Mouse (Mus musculus) forebrain, postnatal 0 days (tissue): ENCODE measurements at regions not wholly inside any gene's neighbourhood (a gene's known extent, or its start where the extent isn't known, plus 50 kb on each side); places are given as distances from the start of the nearest gene placed in this dataset.

Experiments
- ATAC-seq: fragments of 200-750 bp; cut with Nextera tagmentation; 2 replicates; pipeline ENCODE4 v1.8.0; 2017; ENCODE audit warnings: mild to moderate bottlenecking, moderate library complexity
- DNase-seq: peaks from one replicate; pipeline ENCODE4 v3.0.0-alpha.2; 2015
- H3K27ac ChIP-seq: fragments of 300-500 bp; sonication (generic); 2 replicates; pipeline ENCODE4 v1.5.1; 2014; ENCODE audit warnings: low read depth, mild to moderate bottlenecking, antibody characterized with exemption, low read length, moderate library complexity, mixed read lengths
- H3K27me3 ChIP-seq: fragments of 300-500 bp; sonication (generic); 2 replicates; pipeline ENCODE4 v1.6.1; 2014; ENCODE audit warnings: mild to moderate bottlenecking, low read length, mixed read lengths; ENCODE audit not compliant: insufficient read depth
- H3K36me3 ChIP-seq: fragments of 300-500 bp; sonication (generic); 2 replicates; pipeline ENCODE4 v1.6.1; 2014; ENCODE audit warnings: mild to moderate bottlenecking, moderate library complexity; ENCODE audit not compliant: insufficient read depth
- H3K4me1 ChIP-seq: fragments of 300-500 bp; sonication (generic); 2 replicates; pipeline ENCODE4 v1.6.1; 2014; ENCODE audit warnings: antibody characterized with exemption; ENCODE audit not compliant: insufficient read depth
- H3K4me2 ChIP-seq: fragments of 300-500 bp; sonication (generic); 2 replicates; pipeline ENCODE4 v1.6.1; 2014; ENCODE audit warnings: low read depth, mild to moderate bottlenecking, moderate library complexity
- H3K4me3 ChIP-seq: fragments of 300-500 bp; sonication (generic); 2 replicates; pipeline ENCODE4 v1.5.1; 2014; ENCODE audit warnings: low read depth, low read length, mixed read lengths
- H3K9ac ChIP-seq: fragments of 300-500 bp; sonication (generic); 2 replicates; pipeline ENCODE4 v1.6.1; 2014; ENCODE audit warnings: mild to moderate bottlenecking
- H3K9me3 ChIP-seq: fragments of 300-500 bp; sonication (generic); 2 replicates; pipeline ENCODE4 v1.6.1; 2016; ENCODE audit warnings: low read length
- CTCF ChIP-seq: sonication (generic); IDR thresholded peaks from 2 replicates; pipeline ENCODE4 v1.5.1; 2016; ENCODE audit warnings: antibody characterized with exemption, control low read depth, low read depth
- WGBS: fragments of 180-500 bp; shearing (Covaris S2); extraction: QIAGEN DNeasy Blood & Tissue Kit; methylation state at CpG from one replicate; pipeline ENCODE4 v1.1.7; 2014; 5-methylcytosine and 5-hydroxymethylcytosine counted together

DNA sequence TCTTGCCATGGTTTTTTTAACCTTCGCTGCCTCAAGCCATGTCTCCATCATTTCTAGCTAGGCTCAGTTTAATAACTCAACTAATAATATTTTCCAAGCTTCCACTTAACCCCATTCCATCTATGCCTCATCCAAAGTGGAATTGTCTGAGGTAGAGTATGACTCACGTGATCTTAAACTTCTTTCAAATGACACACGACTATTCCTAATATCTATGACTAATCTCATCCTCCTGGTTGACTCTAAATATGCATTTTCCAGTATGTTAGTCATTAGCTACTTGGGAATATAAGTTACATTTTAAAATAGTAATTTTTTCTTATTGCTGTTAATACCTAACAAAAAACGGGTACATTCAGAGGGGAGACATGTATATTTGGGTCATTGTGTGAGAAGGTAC, 524.8 kb upstream of the Pappa start:
- WGBS = 93% methylated on average over 4 of the region's 4 CpGs
- peaks cover 11% of the 10 kb centered on the region for H3K27me3 ChIP-seq
- H3K4me2 ChIP-seq = no peak overlapping the region
- no peak overlapping the region for H3K9ac ChIP-seq
- DNase-seq (no peak), ATAC-seq (no peak)
- no peak overlapping the region for H3K27ac ChIP-seq
- H3K9me3 ChIP-seq = no peaks in the 10 kb centered on the region
- H3K4me1 ChIP-seq = no peaks in the 10 kb centered on the region
- H3K4me3 ChIP-seq = no peak overlapping the region
- no peaks in the 10 kb centered on the region for H3K36me3 ChIP-seq
- no peak for TF ChIP-seq CTCF

DNA sequence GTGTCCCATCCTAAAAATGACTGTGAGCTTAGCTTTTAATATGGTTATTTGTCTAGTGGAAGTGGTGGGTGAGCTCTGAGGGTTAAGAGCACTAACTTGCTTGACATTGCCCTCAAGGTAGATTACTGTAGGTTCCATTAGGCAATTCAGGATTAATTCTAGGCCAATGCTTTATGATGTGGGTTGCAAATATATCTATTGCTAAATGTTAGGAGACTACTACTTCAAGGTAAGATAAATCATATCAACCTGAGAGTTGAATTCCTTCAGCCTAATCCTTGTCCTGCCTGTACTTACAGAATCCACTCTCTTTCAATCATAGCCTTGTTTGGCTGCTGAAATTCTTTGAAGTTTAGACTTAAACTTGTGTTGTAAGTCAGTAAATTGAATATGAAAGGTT, 501.2 kb upstream of the Pappa start:
- no peaks in the 10 kb centered on the region for H3K27me3 ChIP-seq
- no peak overlapping the region for H3K27ac ChIP-seq
- no peak overlapping the region for H3K9ac ChIP-seq
- H3K9me3 ChIP-seq = no peaks in the 10 kb centered on the region
- ATAC-seq = no peak
- H3K36me3 ChIP-seq = no peaks in the 10 kb centered on the region
- H3K4me2 ChIP-seq = no peak overlapping the region
- no peak for TF ChIP-seq CTCF
- DNase-seq = no peak
- no peak overlapping the region for H3K4me3 ChIP-seq
- no peaks in the 10 kb centered on the region for H3K4me1 ChIP-seq

DNA sequence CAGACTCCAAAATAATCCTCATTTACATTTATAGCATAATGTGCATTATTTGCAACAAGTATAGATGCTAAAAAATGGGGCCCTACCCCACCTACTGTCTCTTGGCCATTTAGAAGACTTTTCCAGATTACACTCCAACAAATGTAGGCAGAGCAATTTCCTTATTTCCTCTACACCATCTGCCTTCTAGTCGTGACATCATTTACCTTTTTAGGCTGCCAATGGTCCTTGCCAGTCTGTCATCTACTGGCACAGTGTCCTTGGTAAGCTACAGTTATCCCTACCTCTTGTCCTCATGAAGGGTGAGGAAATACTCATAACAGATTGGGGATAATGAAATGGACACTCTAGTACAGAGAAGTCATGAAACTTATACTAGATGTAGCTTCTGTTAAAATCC, 491.8 kb upstream of the Pappa start:
- H3K4me1 ChIP-seq = no peaks in the 10 kb centered on the region
- no peak overlapping the region for H3K27ac ChIP-seq
- no peak overlapping the region for H3K4me2 ChIP-seq
- TF ChIP-seq CTCF = no peak
- no peaks in the 10 kb centered on the region for H3K36me3 ChIP-seq
- H3K9me3 ChIP-seq = no peaks in the 10 kb centered on the region
- H3K9ac ChIP-seq = no peak overlapping the region
- DNase-seq (no peak), ATAC-seq (no peak)
- no peaks in the 10 kb centered on the region for H3K27me3 ChIP-seq
- WGBS = 58% methylated on average over 1 of the region's 1 CpGs
- H3K4me3 ChIP-seq = no peak overlapping the region

DNA sequence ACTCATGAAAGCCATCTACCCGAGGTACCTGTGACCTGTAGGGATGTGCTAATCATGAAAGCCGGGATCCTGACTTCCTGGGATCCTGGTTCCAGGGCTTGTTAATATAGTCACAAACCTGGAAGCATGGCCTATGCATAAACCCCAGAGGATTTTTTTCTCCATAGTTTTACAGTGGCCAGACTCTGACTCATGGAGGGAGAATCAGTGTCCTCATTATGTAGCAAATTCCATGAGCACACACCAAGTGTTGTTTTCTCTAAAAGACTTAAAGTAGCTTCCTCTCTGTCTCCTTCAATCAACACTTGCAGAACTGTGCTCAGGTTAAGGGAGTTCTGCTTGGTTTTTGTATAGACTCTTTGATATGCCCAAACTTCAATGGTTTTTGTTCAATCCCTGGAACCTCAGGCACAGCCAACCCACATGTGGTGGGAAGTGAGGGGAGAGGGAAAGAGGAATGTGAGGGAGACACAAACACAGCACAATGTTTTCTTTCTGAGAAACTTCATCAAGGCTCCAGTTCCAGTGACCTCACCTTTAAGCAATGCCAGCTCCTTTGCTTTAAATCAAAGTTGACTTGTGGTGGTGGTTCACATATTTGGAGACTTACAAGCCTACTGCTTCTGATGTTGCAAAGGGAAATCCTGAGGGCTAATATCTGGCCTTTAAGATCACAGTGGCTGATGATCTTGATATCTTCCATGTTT, 488.6 kb upstream of the Pappa start:
- 85% methylated on average over 2 of the region's 2 CpGs for WGBS
- H3K36me3 ChIP-seq = no peaks in the 10 kb centered on the region
- no peak overlapping the region for H3K4me2 ChIP-seq
- no peak overlapping the region for H3K27ac ChIP-seq
- H3K9ac ChIP-seq = no peak overlapping the region
- H3K4me3 ChIP-seq = no peak overlapping the region
- H3K4me1 ChIP-seq = no peaks in the 10 kb centered on the region
- TF ChIP-seq CTCF = no peak
- H3K9me3 ChIP-seq = no peaks in the 10 kb centered on the region
- no peaks in the 10 kb centered on the region for H3K27me3 ChIP-seq
- no peak for DNase-seq
- ATAC-seq = no peak

DNA sequence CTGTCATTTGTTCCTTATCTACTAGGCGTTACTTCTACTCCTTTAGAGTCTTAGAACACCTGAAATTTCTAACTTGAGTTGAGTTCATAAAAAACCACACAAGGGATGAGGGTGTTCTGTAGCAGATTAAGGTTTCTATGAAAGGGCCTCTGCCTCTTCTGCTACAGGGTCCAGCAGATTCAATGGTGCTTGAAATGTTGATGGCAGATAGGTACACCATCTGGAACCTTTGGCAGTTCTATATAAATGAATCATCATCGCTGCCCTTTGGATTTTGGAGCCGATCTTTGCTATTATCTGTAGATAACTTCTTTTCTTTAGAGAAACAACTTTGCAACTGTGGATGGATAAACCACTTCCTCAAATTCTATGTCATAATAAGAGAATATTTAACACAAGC, 483.9 kb upstream of the Pappa start:
- no peak for DNase-seq

DNA sequence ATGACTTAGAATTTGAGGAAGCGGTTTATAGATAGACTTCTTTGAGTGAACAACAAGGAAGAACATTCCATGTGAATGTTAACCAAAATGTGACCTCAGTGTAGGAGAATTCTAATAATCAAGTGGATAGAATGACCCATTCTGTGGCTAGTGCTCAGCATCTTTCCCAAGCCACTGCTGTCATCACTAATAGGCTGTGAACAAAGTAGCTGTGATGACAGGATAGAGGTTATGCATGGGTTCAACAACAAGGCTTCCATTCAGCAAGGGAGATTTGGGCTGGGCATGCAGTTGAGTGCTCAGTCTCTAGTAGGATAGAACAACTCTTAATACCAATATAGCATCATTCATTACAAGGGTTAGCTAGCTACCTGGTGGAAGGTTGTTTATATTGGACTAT, 483.0 kb upstream of the Pappa start:
- no peak overlapping the region for H3K9ac ChIP-seq
- no peak overlapping the region for H3K4me3 ChIP-seq
- ATAC-seq = no peak
- H3K4me1 ChIP-seq = no peaks in the 10 kb centered on the region
- no peaks in the 10 kb centered on the region for H3K9me3 ChIP-seq
- H3K27ac ChIP-seq = no peak overlapping the region
- TF ChIP-seq CTCF = no peak
- H3K27me3 ChIP-seq = no peaks in the 10 kb centered on the region
- no peak for DNase-seq
- H3K4me2 ChIP-seq = no peak overlapping the region
- WGBS = 92% methylated on average over 1 of the region's 1 CpGs
- no peaks in the 10 kb centered on the region for H3K36me3 ChIP-seq

More for the DNA sequence above, 483.9 kb upstream of the Pappa start:
- no peak for TF ChIP-seq CTCF
- no peaks in the 10 kb centered on the region for H3K27me3 ChIP-seq
- no peaks in the 10 kb centered on the region for H3K4me1 ChIP-seq
- no peak overlapping the region for H3K27ac ChIP-seq
- H3K4me3 ChIP-seq = no peak overlapping the region
- ATAC-seq = no peak
- 92% methylated on average over 3 of the region's 3 CpGs for WGBS
- no peaks in the 10 kb centered on the region for H3K9me3 ChIP-seq
- H3K36me3 ChIP-seq = no peaks in the 10 kb centered on the region
- H3K9ac ChIP-seq = no peak overlapping the region
- no peak overlapping the region for H3K4me2 ChIP-seq

DNA sequence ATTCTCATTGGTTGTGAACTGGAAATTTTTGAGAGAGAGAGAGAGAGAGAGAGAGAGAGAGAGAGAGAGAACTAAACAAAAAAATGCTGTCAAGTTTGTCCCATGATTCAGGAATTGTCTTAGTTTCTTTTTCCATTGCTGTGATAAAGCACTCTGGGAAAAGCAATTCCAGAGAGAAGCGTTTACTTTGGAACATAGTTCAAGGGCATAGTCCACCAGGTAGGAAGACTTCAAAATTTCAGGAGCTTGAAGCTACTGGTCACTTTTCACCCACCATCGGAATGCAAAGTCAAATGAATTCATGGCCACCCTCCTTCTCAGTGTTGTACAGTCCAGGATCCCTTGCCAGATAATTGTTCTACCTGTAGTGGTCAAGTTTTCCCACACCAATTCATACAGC, 478.8 kb upstream of the Pappa start:
- DNase-seq = no peak
- Histone ChIP-seq H3K9ac (no peak overlapping the region), H3K9me3 (no peaks in the 10 kb centered on the region), H3K4me1 (no peaks in the 10 kb centered on the region), H3K36me3 (no peaks in the 10 kb centered on the region), H3K27me3 (no peaks in the 10 kb centered on the region), H3K4me2 (no peak overlapping the region), H3K27ac (no peak overlapping the region), H3K4me3 (no peak overlapping the region)
- TF ChIP-seq CTCF = no peak
- 91% methylated on average over 2 of the region's 2 CpGs for WGBS
- no peak for ATAC-seq

DNA sequence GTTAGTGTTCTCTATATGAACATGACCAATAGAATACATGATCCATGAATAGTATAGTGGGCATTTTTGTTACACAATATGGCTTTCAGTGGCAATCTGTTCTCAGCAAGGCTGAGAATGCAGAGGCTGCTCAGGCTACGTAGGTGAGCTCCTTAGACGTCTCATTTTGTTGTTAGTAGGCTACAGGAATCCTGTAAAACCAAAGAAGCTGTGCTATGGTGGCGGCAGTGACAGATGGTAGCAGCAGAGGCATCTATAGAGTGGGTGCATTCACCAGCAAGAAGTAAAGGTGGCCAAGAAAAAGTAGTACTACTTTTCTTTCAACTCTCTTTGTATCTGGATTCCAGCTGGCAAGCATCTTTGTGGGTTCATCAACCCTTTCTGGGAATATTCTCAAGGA, 469.8 kb upstream of the Pappa start:
- no peak for ATAC-seq

More for the DNA sequence above, 469.8 kb upstream of the Pappa start:
- Histone ChIP-seq H3K27me3 (no peaks in the 10 kb centered on the region), H3K9me3 (no peaks in the 10 kb centered on the region), H3K4me2 (no peak overlapping the region), H3K36me3 (no peaks in the 10 kb centered on the region), H3K9ac (no peak overlapping the region), H3K4me1 (no peaks in the 10 kb centered on the region), H3K27ac (no peak overlapping the region), H3K4me3 (no peak overlapping the region)
- no peak for DNase-seq
- WGBS = 83% methylated on average over 3 of the region's 3 CpGs
- no peak for TF ChIP-seq CTCF
